In the genomic region with DNA sequence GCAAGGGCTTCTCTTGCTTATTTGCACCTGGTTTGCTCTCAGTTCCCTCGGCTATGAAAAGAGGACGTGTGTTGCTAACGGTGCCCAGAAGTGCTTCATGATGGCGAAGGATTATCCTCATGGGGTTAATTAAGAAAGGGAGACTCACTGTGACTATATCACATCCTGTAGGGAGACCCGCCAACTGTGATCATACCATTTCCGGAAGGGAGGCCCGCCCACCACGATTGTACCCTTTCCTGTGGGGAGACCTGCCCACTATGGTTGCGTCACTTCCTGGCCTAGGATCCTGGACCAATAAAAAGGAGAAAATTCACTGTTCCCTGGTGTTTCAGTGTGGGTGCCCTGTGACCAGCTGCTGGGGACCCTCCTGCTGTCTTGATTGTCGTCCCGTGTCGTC, we compare ENCODE assay signal across 10 mouse cellular contexts. TPM values are rescaled to one million over a fixed set of nuclear protein-coding genes. Genes with fewer than 3 reads are reported as not detected.
A peak's percentile ranks its signal among the peaks of the same experiment; 100 is the strongest.
DNase-seq lines count a peak whose midpoint lies in the region; ATAC-seq and TF ChIP-seq lines count a peak whose summit lies in the region.
"Had no signal": no experiment of that assay in that cellular context is flagged by ENCODE, and none has a peak within 500 bp of the region (broad histone marks: within the 10 kb centered on the region; RNA-seq: fewer than 3 reads in every experiment).

No protein-coding gene starts in this region.

- peak; percentile 55; the same call in 1 of the 2 replicates for ATAC-seq in embryonic facial prominence, embryonic 14.5 days (ENCODE audit: low read depth)
- ATAC-seq in lung, embryonic 14.5 days (ENCODE audit: insufficient read depth), result 0 out of 2 replicates have a peak, but pooled peaks have one; percentile 21

- 85% methylated on average over 11 of the region's 12 CpGs for WGBS in embryonic facial prominence, embryonic 14.5 days
- 88% methylated on average over 12 of the region's 12 CpGs for WGBS in embryonic facial prominence, embryonic 10.5 days
- WGBS in lung, embryonic 14.5 days, result 89% methylated on average over 10 of the region's 12 CpGs

- H3K4me2 ChIP-seq in embryonic facial prominence, embryonic 14.5 days (ENCODE audit: low read depth, low read length), result no peak overlapping the region
- no peak overlapping the region for H3K4me2 ChIP-seq in lung, embryonic 14.5 days
- H3K4me2 ChIP-seq: stomach, embryonic 15.5 days had no signal

- TF ChIP-seq CTCF in lung, embryonic 14.5 days (IDR thresholded peaks at IDR 0.05; ENCODE audit: low read depth), result no peak

- H3K9ac ChIP-seq in embryonic facial prominence, embryonic 14.5 days (ENCODE audit: low read depth, low read length), result no peak overlapping the region
- H3K9ac ChIP-seq in lung, embryonic 14.5 days, result no peak overlapping the region
- H3K9ac ChIP-seq: stomach, embryonic 15.5 days had no signal

- H3K27ac ChIP-seq in embryonic facial prominence, embryonic 14.5 days (replicated peaks; ENCODE audit: low read depth, low read length), result no peak overlapping the region
- no peak overlapping the region for H3K27ac ChIP-seq in embryonic facial prominence, embryonic 10.5 days (replicated peaks)
- no peak overlapping the region for H3K27ac ChIP-seq in lung, embryonic 14.5 days (ENCODE audit: low read depth)
- H3K27ac ChIP-seq: left cerebral cortex, adult 2 months; stomach, embryonic 15.5 days had no signal

- H3K36me3 ChIP-seq in embryonic facial prominence, embryonic 14.5 days (ENCODE audit: control insufficient read depth, insufficient read depth, low read length), result 0 out of 2 replicates have a peak, but pooled peaks cover 29% of the 10 kb centered on the region
- H3K36me3 ChIP-seq in embryonic facial prominence, embryonic 10.5 days (replicated peaks), result peaks cover 92% of the 10 kb centered on the region
- peaks cover 63% of the 10 kb centered on the region for H3K36me3 ChIP-seq in lung, embryonic 14.5 days (ENCODE audit: insufficient read depth)

- no peaks in the 10 kb centered on the region for H3K27me3 ChIP-seq in embryonic facial prominence, embryonic 14.5 days (replicated peaks; ENCODE audit: control insufficient read depth, insufficient read depth, low read length)
- no peaks in the 10 kb centered on the region for H3K27me3 ChIP-seq in embryonic facial prominence, embryonic 10.5 days (replicated peaks; ENCODE audit: low read depth, poor library complexity, severe bottlenecking)
- H3K27me3 ChIP-seq in lung, embryonic 14.5 days (ENCODE audit: insufficient read depth, low read length), result no peaks in the 10 kb centered on the region
- H3K27me3 ChIP-seq: stomach, embryonic 15.5 days had no signal

- DNase-seq in embryonic facial prominence, embryonic 14.5 days (ENCODE audit: low spot score), result no peak
- no peak for DNase-seq in embryonic facial prominence, embryonic 10.5 days (ENCODE audit: low spot score)
- DNase-seq in CD4-positive helper T cell, adult 2 months (ENCODE audit: low read depth, low spot score), result peak; percentile 10
- peak; percentile 68 to 74 for DNase-seq in heart, adult 9 months (ENCODE audit: low spot score in 2 of 2)
- DNase-seq in lung, embryonic 14.5 days, result peak; percentile 47
- DNase-seq in layer of hippocampus, adult 8-10 months (ENCODE audit: low spot score in 2 of 2), result no peak
- DNase-seq in right cerebral cortex, postnatal 14 days, result no peak
- no peak for DNase-seq in left cerebral cortex, adult 8-10 months (ENCODE audit: low spot score in 2 of 2)

- H3K9me3 ChIP-seq in embryonic facial prominence, embryonic 14.5 days (ENCODE audit: control insufficient read depth, low read length), result no peaks in the 10 kb centered on the region
- no peaks in the 10 kb centered on the region for H3K9me3 ChIP-seq in embryonic facial prominence, embryonic 10.5 days
- H3K9me3 ChIP-seq in lung, embryonic 14.5 days (ENCODE audit: low read depth, low read length), result no peaks in the 10 kb centered on the region
- H3K9me3 ChIP-seq: stomach, embryonic 15.5 days had no signal

- H3K4me3 ChIP-seq in embryonic facial prominence, embryonic 14.5 days (ENCODE audit: low read depth, low read length), result no peak overlapping the region
- H3K4me3 ChIP-seq in embryonic facial prominence, embryonic 10.5 days, result no peak overlapping the region
- no peak overlapping the region for H3K4me3 ChIP-seq in lung, embryonic 14.5 days (ENCODE audit: low read depth, low read length)
- H3K4me3 ChIP-seq: left cerebral cortex, adult 2 months; stomach, embryonic 15.5 days had no signal

- H3K4me1 ChIP-seq in embryonic facial prominence, embryonic 14.5 days (ENCODE audit: control insufficient read depth, insufficient read depth, low read length), result no peaks in the 10 kb centered on the region
- peaks cover 7% of the 10 kb centered on the region for H3K4me1 ChIP-seq in embryonic facial prominence, embryonic 10.5 days
- no peaks in the 10 kb centered on the region for H3K4me1 ChIP-seq in lung, embryonic 14.5 days (ENCODE audit: insufficient read depth)
- H3K4me1 ChIP-seq: stomach, embryonic 15.5 days had no signal

RNA-seq across cellular contexts. Expression of a gene that starts 9.3 kb away (rescaled TPM):
- 16.6 and 16.8 TPM in 2 replicates for polyA plus RNA-seq in embryonic facial prominence, embryonic 14.5 days (2014; fragmentation: Nextera tagmentation; extraction: Ambion mirVana)
- polyA plus RNA-seq in embryonic facial prominence, embryonic 10.5 days (2016; fragmentation: Nextera tagmentation; extraction: Ambion mirVana), result 41.3 and 44.0 TPM in 2 replicates
- polyA plus RNA-seq in lung, embryonic 14.5 days (2014; fragmentation: Nextera tagmentation; extraction: Ambion mirVana), result 39.7 and 46.7 TPM in 2 replicates
- 10 to 100 TPM; 73.2 to 96.9 (median 79.2) TPM for total RNA-seq in layer of hippocampus, adult 8-10 months (2022)
- total RNA-seq in left cerebral cortex, adult 8-10 months (2022), result 100 to 1,000 TPM; 181 to 207 (median 194) TPM

Comparison
In these comparisons a context has a peak if more than half of its experiments do, and no peak if none do; other contexts are left out.
1. DNase-seq: peak in CD4-positive helper T cell, adult 2 months (single experiment), heart, adult 9 months (2 of 2) and lung, embryonic 14.5 days (single experiment); none in embryonic facial prominence, embryonic 14.5 days (single experiment), embryonic facial prominence, embryonic 10.5 days (single experiment), layer of hippocampus, adult 8-10 months (0 of 2), right cerebral cortex, postnatal 14 days (single experiment) and left cerebral cortex, adult 8-10 months (0 of 2).